Mouse (Mus musculus) ES-Bruce4 (cell line): ENCODE results near the gene Canx. TPM values are rescaled to one million over a fixed set of nuclear protein-coding genes. Genes with fewer than 3 reads are reported as not detected.
"Not testable (repeated sequence)": the region's sequence is repeated elsewhere in the genome, so short reads cannot be mapped to it uniquely, and the experiment has no call there.

Experiments used
- H3K27ac ChIP-seq: 2 replicates; pipeline ENCODE4 v1.5.1; 2012; ENCODE audit warnings: low read length, inconsistent platforms; ENCODE audit not compliant: insufficient read depth
- H3K27me3 ChIP-seq: 2 replicates; pipeline ENCODE4 v1.6.1; 2012; ENCODE audit warnings: mild to moderate bottlenecking, low read length, inconsistent platforms; ENCODE audit not compliant: control insufficient read depth, poor library complexity, insufficient read depth, severe bottlenecking
- H3K36me3 ChIP-seq: 2 replicates; pipeline ENCODE4 v1.6.1; 2012; ENCODE audit warnings: inconsistent platforms, mild to moderate bottlenecking, low read length, moderate library complexity; ENCODE audit not compliant: control insufficient read depth, poor library complexity, insufficient read depth, severe bottlenecking
- H3K4me1 ChIP-seq: one replicate; pipeline ENCODE4 v1.8.1; 2011; ENCODE audit warnings: low read length; ENCODE audit not compliant: control insufficient read depth, insufficient read depth
- H3K4me3 ChIP-seq: 2 replicates; pipeline ENCODE4 v1.5.1; 2011; ENCODE audit warnings: low read depth, mild to moderate bottlenecking, low read length
- H3K9ac ChIP-seq: 2 replicates; pipeline ENCODE4 v1.6.1; 2012; ENCODE audit warnings: low read depth, mild to moderate bottlenecking, inconsistent platforms; ENCODE audit not compliant: poor library complexity, severe bottlenecking
- H3K9me3 ChIP-seq: replicated peaks from 2 replicates; pipeline ENCODE4 v1.6.1; 2012; ENCODE audit warnings: mild to moderate bottlenecking, low read length, inconsistent platforms; ENCODE audit not compliant: control insufficient read depth, poor library complexity, insufficient read depth, severe bottlenecking
- CTCF ChIP-seq: IDR thresholded peaks from one replicate; pipeline ENCODE4 v1.8.1; 2011; ENCODE audit warnings: low read depth, low read length
- EP300 ChIP-seq: IDR thresholded peaks from 2 replicates; pipeline ENCODE4 v1.6.1; 2011; ENCODE audit warnings: low read depth, low read length; ENCODE audit not compliant: insufficient read depth
- POLR2A ChIP-seq: IDR thresholded peaks from one replicate; pipeline ENCODE4 v1.8.1; 2011; ENCODE audit warnings: low read length; ENCODE audit not compliant: insufficient read depth
- polyA plus RNA-seq: library from polyadenylated mRNA; stranded (reverse); fragments of >200 nt; gene quantifications from 2 replicates; pipeline ENCODE4 v1.2.4, GENCODE M21; 2011; ENCODE audit warnings: low read depth; ENCODE audit not compliant: missing spikeins, insufficient read depth, insufficient read length

Canx gene
- polyA plus RNA-seq, 1 experiment = 681 TPM

- H3K27me3 ChIP-seq = no peaks in the 10 kb centered on the region
- H3K27ac ChIP-seq = no peak overlapping the region
Measured at GRCm38 (mm10) chr11:50371399-50371841, 45.9 kb upstream of the Canx start.

GRCm38 (mm10) chr11:50370969-50371368 lies 45.5 kb upstream of the Canx start:
- Histone ChIP-seq H3K4me1 (no peaks in the 10 kb centered on the region), H3K9ac (peak overlapping the region; percentile 76), H3K9me3 (no peaks in the 10 kb centered on the region), H3K4me3 (no peak overlapping the region), H3K36me3 (no peaks in the 10 kb centered on the region), H3K27ac (no peak overlapping the region), H3K27me3 (no peaks in the 10 kb centered on the region)
- TF ChIP-seq POLR2A = no peak
- TF ChIP-seq CTCF = no peak
- TF ChIP-seq EP300 = no peak

More at GRCm38 (mm10) chr11:50371399-50371841, 45.9 kb upstream of the Canx start:
- Histone ChIP-seq H3K36me3 (no peaks in the 10 kb centered on the region), H3K4me3 (peak overlapping the region; percentile 59), H3K9me3 (no peaks in the 10 kb centered on the region), H3K4me1 (peaks cover 2% of the 10 kb centered on the region), H3K9ac (peak overlapping the region; percentile 76)
- TF ChIP-seq CTCF (peak; percentile 53), POLR2A (no peak), EP300 (no peak)

DNA sequence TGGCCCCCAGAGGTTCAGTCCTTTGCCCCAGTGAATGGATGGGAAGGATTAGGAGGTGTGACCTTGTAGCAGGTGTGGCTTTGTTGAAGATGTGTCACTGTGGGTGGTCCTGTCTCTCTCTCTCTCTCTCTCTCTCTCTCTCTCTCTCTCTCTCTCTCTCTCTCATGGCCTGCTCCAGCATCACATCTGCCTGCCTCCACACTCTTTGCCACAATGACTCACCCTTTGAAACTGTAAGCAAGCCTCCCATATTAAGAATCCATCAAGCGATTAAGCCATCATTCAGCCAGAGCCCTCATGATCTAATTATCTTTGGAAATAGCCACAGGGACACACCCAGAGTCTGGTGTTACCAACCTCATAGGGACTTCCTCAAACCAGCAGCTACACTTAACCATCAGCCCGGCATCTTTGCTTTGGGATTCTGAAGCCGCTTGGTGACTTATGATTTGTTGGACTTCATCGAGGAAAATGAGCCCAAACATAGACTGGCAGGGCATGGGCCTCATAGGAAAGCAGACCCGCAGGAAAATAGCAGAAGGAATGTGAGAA lies 44.0 kb upstream of the Canx start:
- Histone ChIP-seq H3K27me3 (no peaks in the 10 kb centered on the region), H3K9ac (no peak overlapping the region), H3K36me3 (no peaks in the 10 kb centered on the region), H3K27ac (no peak overlapping the region), H3K9me3 (no peaks in the 10 kb centered on the region), H3K4me1 (no peaks in the 10 kb centered on the region), H3K4me3 (no peak overlapping the region)
- TF ChIP-seq EP300 (no peak), CTCF (no peak), POLR2A (no peak)

GRCm38 (mm10) chr11:50367531-50367930 lies 42.1 kb upstream of the Canx start:
- TF ChIP-seq EP300 (no peak), CTCF (no peak), POLR2A (no peak)
- no peaks in the 10 kb centered on the region for H3K4me1 ChIP-seq
- no peaks in the 10 kb centered on the region for H3K27me3 ChIP-seq
- no peak overlapping the region for H3K4me3 ChIP-seq
- no peak overlapping the region for H3K27ac ChIP-seq
- H3K9me3 ChIP-seq = no peaks in the 10 kb centered on the region
- H3K9ac ChIP-seq = no peak overlapping the region
- no peaks in the 10 kb centered on the region for H3K36me3 ChIP-seq

GRCm38 (mm10) chr11:50365322-50365721 lies 39.8 kb upstream of the Canx start:
- H3K27ac ChIP-seq = no peak overlapping the region
- no peaks in the 10 kb centered on the region for H3K27me3 ChIP-seq
- H3K4me3 ChIP-seq = no peak overlapping the region
- no peak for TF ChIP-seq CTCF
- TF ChIP-seq EP300 = no peak
- TF ChIP-seq POLR2A = no peak
- H3K4me1 ChIP-seq = no peaks in the 10 kb centered on the region
- H3K36me3 ChIP-seq = no peaks in the 10 kb centered on the region
- no peaks in the 10 kb centered on the region for H3K9me3 ChIP-seq
- H3K9ac ChIP-seq = no peak overlapping the region

DNA sequence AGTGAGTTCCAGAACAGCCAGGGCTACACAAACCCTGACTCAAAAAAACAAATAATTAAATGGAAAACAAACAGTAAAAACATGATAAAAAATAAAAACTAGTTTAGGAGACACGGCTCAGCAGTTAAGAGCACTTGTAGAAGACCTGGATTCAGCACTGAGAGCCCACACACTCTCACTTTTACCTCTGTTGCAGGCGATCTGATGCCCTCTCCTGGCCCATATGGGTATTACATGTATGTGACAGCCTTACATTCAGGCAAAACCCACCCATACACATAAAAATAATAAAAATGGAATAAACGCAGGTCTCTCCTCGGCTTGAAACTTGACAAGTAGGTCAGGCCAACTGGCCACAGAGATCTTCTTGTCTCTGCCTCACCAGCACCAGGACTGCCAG lies 39.1 kb upstream of the Canx start:
- Histone ChIP-seq H3K4me1 (no peaks in the 10 kb centered on the region), H3K4me3 (no peak overlapping the region), H3K27ac (no peak overlapping the region), H3K36me3 (no peaks in the 10 kb centered on the region), H3K9me3 (no peaks in the 10 kb centered on the region), H3K27me3 (no peaks in the 10 kb centered on the region), H3K9ac (no peak overlapping the region)
- TF ChIP-seq POLR2A (no peak), CTCF (peak; percentile 61)

DNA sequence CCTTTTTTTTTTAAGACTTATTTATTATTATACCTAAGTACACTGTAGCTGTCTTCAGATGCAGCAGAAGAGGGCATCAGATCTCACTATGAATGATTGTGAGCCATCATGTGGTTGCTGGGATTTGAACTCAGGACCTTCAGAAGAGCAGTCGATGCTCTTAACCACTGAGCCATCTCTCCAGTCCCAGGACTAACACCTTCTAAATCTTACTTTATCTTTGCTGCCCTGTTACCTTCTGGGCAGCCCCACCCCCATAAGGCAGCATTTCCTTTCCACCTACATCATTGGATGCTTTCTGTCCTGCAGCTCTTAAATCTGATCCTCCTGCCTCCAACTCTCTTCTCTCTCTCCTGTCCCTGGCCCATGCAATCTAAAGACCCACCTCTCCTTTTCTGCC lies 35.8 kb upstream of the Canx start:
- not testable (repeated sequence) for H3K9ac ChIP-seq

More for the DNA sequence above, 35.8 kb upstream of the Canx start:
- H3K27ac ChIP-seq, H3K4me1 ChIP-seq, H3K36me3 ChIP-seq, H3K4me3 ChIP-seq, H3K9me3 ChIP-seq, H3K27me3 ChIP-seq: not testable (repeated sequence)
